Mouse (Mus musculus): ENCODE measurements around the gene Acp4.
"Not testable (repeated sequence)": the region's sequence is repeated elsewhere in the genome, so short reads cannot be mapped to it uniquely, and the experiment has no call there.

Gene Acp4

GRCm38 (mm10) chr7:44257278-44257677 is at the start of gene Acp4:
TSS of gene Acp4 (minus strand) at chr7:44257378.
- no peak for DNase-seq (ENCODE audit: low spot score)

- DNase-seq (ENCODE audit: low spot score), result no peak
These were observed 49.5 kb upstream of the Acp4 start, which contains the start of gene Clec11a for GRCm38 (mm10) chr7:44306516-44307240. TSS of gene Clec11a (minus strand) at chr7:44306902.

- no peak for DNase-seq (ENCODE audit: low spot score)
These were observed 48.5 kb upstream of the Acp4 start for GRCm38 (mm10) chr7:44305686-44306085.

- DNase-seq (ENCODE audit: low spot score), result peak; percentile 100
These were observed 47.8 kb upstream of the Acp4 start for GRCm38 (mm10) chr7:44304775-44305641.

- no peak for DNase-seq (ENCODE audit: low spot score)
These were observed 47.2 kb upstream of the Acp4 start for GRCm38 (mm10) chr7:44304463-44304774.

- peak; percentile 17 for DNase-seq (ENCODE audit: low spot score)
These were observed 46.5 kb upstream of the Acp4 start for GRCm38 (mm10) chr7:44303346-44304340.

- not testable (repeated sequence) for DNase-seq (ENCODE audit: low spot score)
These were observed 40.3 kb upstream of the Acp4 start for GRCm38 (mm10) chr7:44297501-44297900.

- DNase-seq (ENCODE audit: low spot score), result no peak
These were observed 34.2 kb upstream of the Acp4 start for GRCm38 (mm10) chr7:44291418-44291817.

- DNase-seq (ENCODE audit: low spot score), result no peak
These were observed 33.8 kb upstream of the Acp4 start for GRCm38 (mm10) chr7:44290986-44291385.

GRCm38 (mm10) chr7:44287760-44288159 is 30.6 kb upstream of the Acp4 start:
- DNase-seq (ENCODE audit: low spot score), result no peak

GRCm38 (mm10) chr7:44281586-44281985 is 24.4 kb upstream of the Acp4 start:
- no peak for DNase-seq (ENCODE audit: low spot score)

- no peak for DNase-seq (ENCODE audit: low spot score)
These were observed 23.8 kb upstream of the Acp4 start for GRCm38 (mm10) chr7:44280959-44281358.

GRCm38 (mm10) chr7:44277250-44277622 is 20.1 kb upstream of the Acp4 start:
- peak; percentile 51 for DNase-seq (ENCODE audit: low spot score)

- no peak for DNase-seq (ENCODE audit: low spot score)
These were observed 19.5 kb upstream of the Acp4 start for GRCm38 (mm10) chr7:44276461-44277249.

- no peak for DNase-seq (ENCODE audit: low spot score)
These were observed 18.4 kb upstream of the Acp4 start for GRCm38 (mm10) chr7:44275546-44275945.

GRCm38 (mm10) chr7:44274096-44274495 is 16.9 kb upstream of the Acp4 start:
- no peak for DNase-seq (ENCODE audit: low spot score)

- DNase-seq (ENCODE audit: low spot score), result no peak
These were observed 16.3 kb upstream of the Acp4 start for GRCm38 (mm10) chr7:44273446-44273845.

GRCm38 (mm10) chr7:44272546-44272945 is 15.4 kb upstream of the Acp4 start:
- no peak for DNase-seq (ENCODE audit: low spot score)

GRCm38 (mm10) chr7:44271309-44271708 is 14.1 kb upstream of the Acp4 start:
- no peak for DNase-seq (ENCODE audit: low spot score)

GRCm38 (mm10) chr7:44269397-44269796 is 12.2 kb upstream of the Acp4 start:
- DNase-seq (ENCODE audit: low spot score), result no peak

- DNase-seq (ENCODE audit: low spot score), result no peak
These were observed 10.9 kb upstream of the Acp4 start for GRCm38 (mm10) chr7:44268117-44268516.
